ENCODE assay signal across 8 mouse cellular contexts in genomic region chr7:109752008-109752925, GRCm38 (mm10). TPM values are rescaled to one million over a fixed set of nuclear protein-coding genes. Genes with fewer than 3 reads are reported as not detected.
DNase-seq lines count a peak whose midpoint lies in the region; ATAC-seq lines count a peak whose summit lies in the region.

Gene Tmem9b (minus strand): TSS chr7:109752875.

- H3K36me3 ChIP-seq in intestine, embryonic 16.5 days (ENCODE audit: control insufficient read depth, insufficient read depth, low read length) = no peaks in the 10 kb centered on the region
- no peaks in the 10 kb centered on the region for H3K36me3 ChIP-seq in midbrain, embryonic 11.5 days (ENCODE audit: control insufficient read depth, insufficient read depth, low read length)

- intact Hi-C loops in left cerebral cortex, postnatal 4 days (cut with DNase I) = no loop called here

- DNase-seq in adrenal gland, adult 8-10 months = peak; percentile 70
- peak; percentile 56 for DNase-seq in embryo, embryonic 11.5 days (ENCODE audit: low read depth, low spot score)
- peak; percentile 78 to 82 for DNase-seq in gastrocnemius, postnatal 4 days (ENCODE audit: low spot score in 2 of 2)
- DNase-seq in left cerebral cortex, postnatal 4 days = peak; percentile 78
- DNase-seq in midbrain, embryonic 11.5 days (ENCODE audit: low spot score, missing footprints) = peak; percentile 96
- peak; percentile 81 for DNase-seq in right cerebral cortex, postnatal 4 days
- peak; percentile 87 for DNase-seq in yolk sac, embryonic 10.5 days (ENCODE audit: low spot score)

- H3K27ac ChIP-seq in intestine, embryonic 16.5 days (ENCODE audit: low read length) = peak within 1 kb of the TSS; percentile 87
- peak within 1 kb of the TSS; percentile 61 for H3K27ac ChIP-seq in midbrain, embryonic 11.5 days (ENCODE audit: low read depth, low read length)

- no peaks in the 10 kb centered on the region for H3K9me3 ChIP-seq in intestine, embryonic 16.5 days (ENCODE audit: control insufficient read depth, low read length)
- no peaks in the 10 kb centered on the region for H3K9me3 ChIP-seq in midbrain, embryonic 11.5 days (ENCODE audit: control insufficient read depth, low read length)

- peak within 1 kb of the TSS; percentile 91 for H3K4me3 ChIP-seq in intestine, embryonic 16.5 days (ENCODE audit: low read length)
- H3K4me3 ChIP-seq in midbrain, embryonic 11.5 days (ENCODE audit: low read depth, low read length) = peak within 1 kb of the TSS; percentile 88

- peak; percentile 95 for ATAC-seq in intestine, embryonic 16.5 days
- ATAC-seq in midbrain, embryonic 11.5 days (ENCODE audit: low FRiP score) = peak; percentile 91

- H3K4me2 ChIP-seq in intestine, embryonic 16.5 days (ENCODE audit: low read depth, low read length) = peak within 1 kb of the TSS; percentile 88
- peak within 1 kb of the TSS; percentile 95 for H3K4me2 ChIP-seq in midbrain, embryonic 11.5 days

- no peaks in the 10 kb centered on the region for H3K27me3 ChIP-seq in intestine, embryonic 16.5 days (replicated peaks; ENCODE audit: control insufficient read depth, insufficient read depth, low read length)
- no peaks in the 10 kb centered on the region for H3K27me3 ChIP-seq in midbrain, embryonic 11.5 days (ENCODE audit: control insufficient read depth, insufficient read depth, low read length)

- peak within 1 kb of the TSS; percentile 96 for H3K9ac ChIP-seq in intestine, embryonic 16.5 days (ENCODE audit: low read depth, low read length)
- peak within 1 kb of the TSS; percentile 96 for H3K9ac ChIP-seq in midbrain, embryonic 11.5 days (ENCODE audit: low read length)

- H3K4me1 ChIP-seq in intestine, embryonic 16.5 days (ENCODE audit: control insufficient read depth, insufficient read depth, low read length) = no peaks in the 10 kb centered on the region
- H3K4me1 ChIP-seq in midbrain, embryonic 11.5 days (ENCODE audit: control insufficient read depth, insufficient read depth, low read length) = peaks cover 11% of the 10 kb centered on the region

- under 1% methylated on average over 74 of the region's 74 CpGs for WGBS in intestine, embryonic 16.5 days
- under 1% methylated on average over 74 of the region's 74 CpGs for WGBS in midbrain, embryonic 11.5 days

RNA-seq across cellular contexts. Expression of gene Tmem9b, which starts in this region (rescaled TPM):
- total RNA-seq in adrenal gland, adult 8-10 months (2022) = 10 to 100 TPM; 48.7 to 52.2 (median 51.1) TPM
- 10 to 100 TPM; 22.5 to 24.4 TPM for total RNA-seq in gastrocnemius, postnatal 4 days (2021)
- 80.7 and 86.1 TPM in 2 replicates for polyA plus RNA-seq in intestine, embryonic 16.5 days (2015; fragmentation: Nextera tagmentation; extraction: Ambion mirVana)
- 10 to 100 TPM; 51.0 to 57.8 TPM for total RNA-seq in left cerebral cortex, postnatal 4 days (2021)
- polyA plus RNA-seq in midbrain, embryonic 11.5 days (2014; fragmentation: Nextera tagmentation; extraction: Ambion mirVana) = 63.9 and 69.4 TPM in 2 replicates

Comparison
In these comparisons a context has a peak if more than half of its experiments do, and no peak if none do; other contexts are left out.
1. Peak in every context shown above with its lines: DNase-seq, ATAC-seq, H3K4me3 ChIP-seq and H3K27ac ChIP-seq.